Mouse (Mus musculus): ENCODE measurements around the gene Nectin4.

DNA sequence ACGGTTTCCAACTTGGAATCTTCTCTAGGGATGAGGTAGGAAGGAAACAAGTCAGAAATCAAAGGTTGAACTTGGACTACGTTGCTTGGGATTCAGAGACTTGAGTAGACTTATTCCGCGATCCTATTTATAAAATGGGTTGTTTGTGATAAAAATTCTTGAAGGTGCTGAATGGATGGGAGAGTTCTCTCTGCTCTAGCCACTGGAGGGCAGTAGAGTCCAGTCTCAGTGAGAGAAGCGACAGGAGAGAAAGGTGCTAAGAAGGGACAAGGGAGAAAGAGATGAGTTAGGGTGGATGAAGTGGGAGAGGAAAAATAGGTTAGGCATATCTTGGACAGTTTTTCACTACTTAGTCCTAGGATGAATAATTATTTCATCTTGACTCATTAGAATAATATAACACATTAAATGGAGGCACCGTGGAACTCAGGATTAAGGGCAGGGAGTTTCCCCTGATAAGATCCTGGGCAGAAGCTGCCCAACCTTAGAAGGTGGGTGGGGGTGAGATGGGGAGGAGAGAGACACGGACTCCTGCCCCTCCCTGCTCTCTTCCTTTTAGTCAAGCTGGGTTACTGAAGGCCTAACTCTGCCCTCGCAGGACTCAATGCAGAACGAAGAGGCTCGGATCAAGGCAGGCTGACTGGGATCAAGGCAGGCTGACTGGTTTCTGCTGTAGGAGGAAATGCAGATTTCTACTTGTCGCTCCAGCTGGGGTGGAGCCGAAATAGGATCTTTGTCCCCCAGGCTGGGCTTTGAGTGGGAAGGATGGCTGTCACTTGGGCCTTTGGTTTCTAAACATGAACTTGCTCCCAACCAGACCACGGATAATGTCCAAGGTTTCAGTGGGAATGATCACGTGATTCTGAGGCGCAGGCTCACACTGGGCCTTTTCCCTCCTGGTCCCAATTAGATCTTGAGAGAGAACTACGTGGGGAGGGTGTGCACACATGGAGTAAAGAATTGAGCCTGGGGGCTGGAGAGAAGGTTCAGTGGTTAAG, 8.5 kb upstream of the Nectin4 start:
- TF ChIP-seq CTCF (IDR thresholded peaks at IDR 0.05; ENCODE audit: extremely low read depth, insufficient read depth, low read length) = peak; percentile 91
- no peak for TF ChIP-seq POLR2A (IDR thresholded peaks at IDR 0.05; ENCODE audit: extremely low read depth, insufficient read depth, low read length)
